Mouse (Mus musculus) heart, adult 2 months (tissue): ENCODE data around the gene Gm8237.
"Not testable (repeated sequence)": the region's sequence is repeated elsewhere in the genome, so short reads cannot be mapped to it uniquely, and the experiment has no call there.

ENCODE experiments used
- CTCF ChIP-seq: fragments of 200-600 bp; IDR thresholded peaks from 2 replicates; pipeline ENCODE4 v1.8.1; 2022; ENCODE audit warnings: antibody characterized with exemption, mild to moderate bottlenecking, moderate library complexity
- EP300 ChIP-seq: fragments of 200-500 bp; IDR thresholded peaks from 2 replicates; pipeline ENCODE4 v1.6.1; 2011; ENCODE audit warnings: low read depth, low read length, control low read depth; ENCODE audit not compliant: insufficient read depth
- POLR2A ChIP-seq: fragments of 200-500 bp; IDR thresholded peaks from 2 replicates; pipeline ENCODE4 v1.6.1; 2011; ENCODE audit warnings: mild to moderate bottlenecking, low read depth, low read length, control low read depth; ENCODE audit not compliant: insufficient read depth

- not testable (repeated sequence) for TF ChIP-seq CTCF, POLR2A, EP300
Measured at GRCm38 (mm10) chr14:5880241-5880640, at the start of gene Gm8237.
